Mouse (Mus musculus) effector memory CD4-positive, alpha-beta T cell, adult 5 months (primary cell): ENCODE results near the gene Ttc23l. TPM values are rescaled to one million over a fixed set of nuclear protein-coding genes. Genes with fewer than 3 reads are reported as not detected.

Source experiments
- polyA plus RNA-seq: library from polyadenylated mRNA; unstranded; fragments of 100-300 nt; shearing (Covaris generic); gene quantifications from one replicate; pipeline ENCODE4 v1.2.1, GENCODE M21; 2017

Gene Ttc23l
- polyA plus RNA-seq = not detected

DNA sequence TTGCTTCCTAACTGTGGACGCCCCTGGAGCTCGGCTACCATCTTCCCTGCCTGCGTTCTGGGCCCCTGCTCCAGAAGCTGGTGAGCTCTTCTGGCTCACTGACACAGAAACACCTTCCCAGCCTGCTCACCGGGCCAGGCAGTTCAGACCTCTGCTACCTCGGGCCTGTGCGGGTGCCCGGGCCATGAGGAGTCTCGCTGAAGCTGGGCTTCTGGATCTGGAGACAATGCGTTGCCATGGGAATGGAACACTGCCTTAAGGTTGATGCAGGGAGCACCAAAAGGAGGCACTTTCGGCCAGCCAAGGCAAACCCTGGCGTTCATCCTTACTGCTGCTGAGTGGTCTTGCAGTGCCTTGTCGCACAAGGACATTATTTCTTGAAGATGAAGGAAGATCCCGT is at the start of gene Ttc23l:
Gene Ttc23l, minus strand, starts transcription at position 204 of the 400 bp plus-strand sequence.

DNA sequence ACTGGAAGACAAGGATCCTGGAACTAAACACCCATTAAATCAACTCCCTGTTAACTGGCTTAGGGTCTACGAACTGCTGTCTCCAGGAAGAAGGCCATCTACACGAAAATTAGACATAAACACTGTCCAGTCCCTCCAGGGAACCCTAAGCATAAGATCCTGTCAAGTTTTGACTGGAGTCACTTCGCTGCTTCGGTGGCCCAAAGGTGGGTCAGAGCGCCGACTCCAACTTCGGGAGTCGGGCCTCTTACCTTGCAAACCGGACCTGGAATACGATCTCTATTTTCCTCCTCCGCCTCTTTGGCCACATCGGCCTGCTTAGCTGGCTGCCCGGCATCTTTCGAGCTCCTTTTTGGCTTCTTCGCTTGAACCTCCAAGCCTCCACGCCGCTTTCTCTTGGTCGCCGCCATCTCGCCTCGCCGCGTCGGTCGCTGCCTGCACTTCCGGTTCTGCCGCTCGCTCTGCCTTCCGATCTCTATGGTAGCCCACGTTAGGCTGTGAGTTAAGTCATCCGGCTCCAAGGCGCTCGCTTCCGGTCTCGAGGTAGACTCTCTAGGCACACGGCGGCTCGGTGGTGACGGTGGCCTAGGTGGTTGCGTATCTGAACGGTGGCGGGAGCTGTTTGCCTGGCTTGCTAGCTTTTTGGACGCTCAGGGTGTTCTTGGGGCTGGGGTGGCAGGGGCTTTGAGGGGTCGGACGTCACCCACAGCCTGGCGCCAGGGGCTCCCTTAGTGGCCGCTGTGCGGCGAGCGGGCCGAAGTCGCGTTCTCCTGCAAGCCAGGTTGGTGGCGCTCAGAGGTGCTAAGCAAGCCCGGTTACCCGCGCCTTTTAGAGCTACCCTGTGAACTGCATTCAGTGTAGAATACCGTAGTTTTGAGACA is 72.7 kb downstream of the Ttc23l start, which contains the start of the genes Brix1 and Rad1:
Gene Brix1, minus strand, starts transcription at position 464 of the 881 bp plus-strand sequence.
Gene Rad1, plus strand, starts transcription at position 535 of the 881 bp plus-strand sequence.

DNA sequence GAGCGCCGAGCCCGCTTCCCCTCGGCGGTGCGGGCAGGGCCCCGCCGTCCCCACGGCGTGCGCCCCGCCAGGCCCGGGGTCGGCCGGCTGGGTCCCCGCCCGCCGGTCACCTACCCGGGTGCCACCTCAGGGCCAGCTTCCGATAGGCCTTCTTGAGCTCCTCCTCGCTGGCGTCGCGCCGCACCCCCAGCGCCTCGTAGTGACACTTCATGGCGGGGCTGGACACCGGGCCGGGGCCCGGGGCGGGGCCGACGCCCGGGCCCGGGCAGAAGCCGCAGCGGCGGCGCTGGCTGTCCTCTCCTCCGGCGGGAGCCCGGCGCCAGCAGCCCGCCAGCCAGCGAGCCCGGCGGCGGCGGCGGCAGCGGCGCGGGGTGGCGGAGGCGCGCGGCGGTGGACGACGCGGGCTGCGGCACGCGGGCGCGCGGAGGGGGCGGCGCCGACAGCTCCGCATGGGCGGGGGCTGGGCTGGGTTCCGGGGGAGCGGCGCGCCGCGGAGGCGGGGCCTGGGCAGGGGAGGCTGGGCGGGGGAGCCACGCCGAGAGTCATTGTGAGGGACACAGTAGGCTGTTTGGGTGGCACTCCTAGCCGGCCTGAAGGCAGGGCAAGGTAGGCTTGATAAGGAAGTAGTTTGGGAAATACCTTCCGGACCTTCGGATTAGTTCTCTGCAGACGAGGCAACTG is 88.2 kb downstream of the Ttc23l start, which contains the start of gene Dnajc21:
Gene Dnajc21, minus strand, starts transcription at position 366 of the 681 bp plus-strand sequence.

Other genes starting within 250 kb of the Ttc23l start
- not detected for gene Gm21973, start 233.3 kb downstream of the Ttc23l start, polyA plus RNA-seq
- gene Agxt2, start 200.1 kb downstream of the Ttc23l start, polyA plus RNA-seq = not detected
- 41.5 TPM for gene Dnajc21, start 88.2 kb downstream of the Ttc23l start, polyA plus RNA-seq
- 97.5 TPM for gene Brix1, start 72.7 kb downstream of the Ttc23l start, polyA plus RNA-seq
- gene Rad1, start 72.7 kb downstream of the Ttc23l start, polyA plus RNA-seq = 16.3 TPM
- gene Rai14, start 156.0 kb upstream of the Ttc23l start, polyA plus RNA-seq = 0.59 TPM